Mouse (Mus musculus) heart, adult 2 months (tissue): ENCODE measurements around the gene Satb2. TPM values are rescaled to one million over a fixed set of nuclear protein-coding genes. Genes with fewer than 3 reads are reported as not detected.
"Not testable (repeated sequence)": the region's sequence is repeated elsewhere in the genome, so short reads cannot be mapped to it uniquely, and the experiment has no call there.

Source experiments
- DNase-seq, 2 experiments: peaks; one replicate each; pipeline ENCODE4 v3.0.0; 2021
- H3K27ac ChIP-seq: fragments of 200-600 bp; 2 replicates; pipeline ENCODE4 v1.8.1; 2022
- H3K27me3 ChIP-seq: fragments of 200-500 bp; 2 replicates; pipeline ENCODE4 v1.6.1; 2012; ENCODE audit warnings: mild to moderate bottlenecking, low read length, inconsistent platforms, mixed read lengths; ENCODE audit not compliant: control insufficient read depth, insufficient read depth
- H3K36me3 ChIP-seq: fragments of 200-500 bp; 2 replicates; pipeline ENCODE4 v1.6.1; 2012; ENCODE audit warnings: low read length, inconsistent platforms; ENCODE audit not compliant: control insufficient read depth, insufficient read depth
- H3K4me1 ChIP-seq: fragments of 200-500 bp; 2 replicates; pipeline ENCODE4 v1.6.1; 2011; ENCODE audit warnings: low read length; ENCODE audit not compliant: control insufficient read depth, insufficient read depth
- H3K4me3 ChIP-seq: fragments of 200-600 bp; 2 replicates; pipeline ENCODE4 v1.8.1; 2022
- H3K79me2 ChIP-seq: fragments of 200-500 bp; replicated peaks from 2 replicates; pipeline ENCODE4 v1.6.1; 2012; ENCODE audit warnings: mild to moderate bottlenecking, inconsistent platforms, low read length, moderate library complexity, mixed read lengths; ENCODE audit not compliant: control insufficient read depth, insufficient read depth
- H3K9ac ChIP-seq: fragments of 200-500 bp; 2 replicates; pipeline ENCODE4 v1.6.1; 2012; ENCODE audit warnings: low read depth, mild to moderate bottlenecking, control low read depth, inconsistent platforms, low read length, mixed read lengths
- CTCF ChIP-seq: fragments of 200-600 bp; IDR thresholded peaks from 2 replicates; pipeline ENCODE4 v1.8.1; 2022; ENCODE audit warnings: antibody characterized with exemption, mild to moderate bottlenecking, moderate library complexity
- EP300 ChIP-seq: fragments of 200-500 bp; IDR thresholded peaks from 2 replicates; pipeline ENCODE4 v1.6.1; 2011; ENCODE audit warnings: low read depth, low read length, control low read depth; ENCODE audit not compliant: insufficient read depth
- POLR2A ChIP-seq: fragments of 200-500 bp; IDR thresholded peaks from 2 replicates; pipeline ENCODE4 v1.6.1; 2011; ENCODE audit warnings: mild to moderate bottlenecking, low read depth, low read length, control low read depth; ENCODE audit not compliant: insufficient read depth
- WGBS: fragments of 180-500 bp; shearing (Covaris S2); methylation state at CpG from one replicate; pipeline ENCODE4 v1.1.7; 2018; 5-methylcytosine and 5-hydroxymethylcytosine counted together
- intact Hi-C: fragments of 180-260 bp; cut with DNase I; formaldehyde crosslinking; loops from one replicate; pipeline ENCODE4 v1.15.1; 2025
- polyA plus RNA-seq: library from polyadenylated mRNA; depleted of rRNA; stranded (reverse); fragments of >200 nt; gene quantifications from 2 replicates; pipeline ENCODE4 v1.2.3, GENCODE M21; 2012
- total RNA-seq, 2 experiments: library from RNA; stranded (reverse); gene quantifications; 2 replicates each; pipeline ENCODE4 v1.2.3; 2021

Gene Satb2
- total and polyA plus RNA-seq, 3 experiments, result 0.14 to 0.39 (median 0.25) TPM

GRCm38 (mm10) chr1:56806006-56806405 is 172.4 kb downstream of the Satb2 start:
- no peaks in the 10 kb centered on the region for H3K79me2 ChIP-seq
- H3K36me3 ChIP-seq, result no peaks in the 10 kb centered on the region
- H3K4me3 ChIP-seq, result no peak overlapping the region
- no peaks in the 10 kb centered on the region for H3K27me3 ChIP-seq
- H3K9ac ChIP-seq, result no peak overlapping the region
- DNase-seq, result no peak
- intact Hi-C loops, result no loop called here
- no peak overlapping the region for H3K27ac ChIP-seq
- 74% methylated on average over 5 of the region's 5 CpGs for WGBS
- no peak for TF ChIP-seq CTCF
- TF ChIP-seq EP300, result no peak
- no peak for TF ChIP-seq POLR2A
- H3K4me1 ChIP-seq, result no peaks in the 10 kb centered on the region

DNA sequence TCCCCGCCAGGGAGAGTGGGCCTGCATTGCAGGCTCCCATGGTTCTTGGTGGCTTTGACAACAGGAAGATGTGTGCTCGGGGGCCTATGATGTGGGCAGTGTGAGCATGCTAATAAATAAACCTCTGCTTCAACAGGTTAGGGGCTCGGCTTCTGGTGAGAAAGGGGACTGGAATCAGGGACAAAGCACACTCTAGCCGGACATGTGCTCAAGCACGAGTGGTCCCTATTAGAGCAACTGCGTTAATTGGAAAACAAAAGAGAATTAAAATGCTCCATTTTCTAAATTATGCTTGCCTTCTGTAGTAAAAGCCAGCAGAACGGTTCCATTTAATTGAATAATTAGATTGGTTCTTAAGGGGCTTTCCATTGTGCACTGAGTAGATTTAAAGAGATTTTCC is 177.8 kb downstream of the Satb2 start:
- TF ChIP-seq POLR2A (no peak), EP300 (no peak), CTCF (no peak)
- Histone ChIP-seq H3K9ac (no peak overlapping the region), H3K27me3 (no peaks in the 10 kb centered on the region), H3K79me2 (no peaks in the 10 kb centered on the region), H3K4me3 (no peak overlapping the region), H3K36me3 (no peaks in the 10 kb centered on the region), H3K4me1 (no peaks in the 10 kb centered on the region), H3K27ac (no peak overlapping the region)
- 88% methylated on average over 7 of the region's 7 CpGs for WGBS
- intact Hi-C loops, result no loop called here
- DNase-seq, result no peak

DNA sequence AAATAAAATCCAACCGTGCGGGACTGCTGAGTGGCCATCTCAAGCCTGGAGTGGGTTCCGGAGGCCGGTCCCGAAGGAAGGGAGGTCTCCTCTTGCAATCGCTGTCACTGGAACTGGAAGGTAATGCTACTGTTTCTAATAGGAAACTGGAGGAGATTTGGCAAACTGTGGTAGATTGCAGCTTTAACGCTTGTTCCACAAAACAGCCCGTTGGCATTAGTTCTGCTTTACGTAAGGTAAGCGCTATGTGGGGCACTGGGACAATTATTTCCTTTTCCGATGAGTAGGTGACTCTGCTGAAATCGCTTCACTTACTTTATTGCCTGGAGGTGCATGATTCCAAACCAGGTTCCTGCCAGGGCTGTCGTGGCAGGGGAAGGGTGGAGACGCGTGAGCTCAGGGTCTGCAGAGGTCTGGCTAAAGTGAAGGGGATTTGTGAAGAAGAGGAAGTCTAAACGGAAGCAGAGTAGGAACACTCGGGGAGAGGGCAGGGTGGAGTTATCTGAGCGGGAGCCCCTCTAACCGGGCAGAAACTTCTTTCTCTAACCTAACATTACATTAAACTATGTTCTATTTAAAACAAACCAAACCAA is 183.3 kb downstream of the Satb2 start:
- H3K27ac ChIP-seq, result no peak overlapping the region

GRCm38 (mm10) chr1:56789641-56790040 is 188.8 kb downstream of the Satb2 start:
- intact Hi-C loops, result no loop called here
- DNase-seq, result no peak
- no peak overlapping the region for H3K9ac ChIP-seq

More for the DNA sequence above, 183.3 kb downstream of the Satb2 start:
- no peaks in the 10 kb centered on the region for H3K36me3 ChIP-seq
- H3K4me1 ChIP-seq, result no peaks in the 10 kb centered on the region
- no peak for TF ChIP-seq CTCF
- no peak for TF ChIP-seq EP300
- no peak for TF ChIP-seq POLR2A
- H3K4me3 ChIP-seq, result no peak overlapping the region
- WGBS, result 57% methylated on average over 19 of the region's 19 CpGs
- intact Hi-C loops, result no loop called here
- H3K27me3 ChIP-seq, result no peaks in the 10 kb centered on the region
- DNase-seq, result no peak
- no peaks in the 10 kb centered on the region for H3K79me2 ChIP-seq
- no peak overlapping the region for H3K9ac ChIP-seq

GRCm38 (mm10) chr1:56782139-56782538 is 196.3 kb downstream of the Satb2 start:
- H3K9ac ChIP-seq, H3K27ac ChIP-seq, DNase-seq, H3K79me2 ChIP-seq, H3K4me3 ChIP-seq, H3K27me3 ChIP-seq, H3K4me1 ChIP-seq, intact Hi-C loops, H3K36me3 ChIP-seq: not testable (repeated sequence)
- 91% methylated on average over 13 of the region's 13 CpGs for WGBS

More at GRCm38 (mm10) chr1:56789641-56790040, 188.8 kb downstream of the Satb2 start:
- H3K4me3 ChIP-seq, result no peak overlapping the region
- WGBS, result 64% methylated on average over 2 of the region's 2 CpGs
- H3K27ac ChIP-seq, result no peak overlapping the region
- no peaks in the 10 kb centered on the region for H3K36me3 ChIP-seq
- no peaks in the 10 kb centered on the region for H3K79me2 ChIP-seq
- no peaks in the 10 kb centered on the region for H3K27me3 ChIP-seq
- TF ChIP-seq EP300 (no peak), CTCF (no peak), POLR2A (no peak)
- H3K4me1 ChIP-seq, result no peaks in the 10 kb centered on the region

DNA sequence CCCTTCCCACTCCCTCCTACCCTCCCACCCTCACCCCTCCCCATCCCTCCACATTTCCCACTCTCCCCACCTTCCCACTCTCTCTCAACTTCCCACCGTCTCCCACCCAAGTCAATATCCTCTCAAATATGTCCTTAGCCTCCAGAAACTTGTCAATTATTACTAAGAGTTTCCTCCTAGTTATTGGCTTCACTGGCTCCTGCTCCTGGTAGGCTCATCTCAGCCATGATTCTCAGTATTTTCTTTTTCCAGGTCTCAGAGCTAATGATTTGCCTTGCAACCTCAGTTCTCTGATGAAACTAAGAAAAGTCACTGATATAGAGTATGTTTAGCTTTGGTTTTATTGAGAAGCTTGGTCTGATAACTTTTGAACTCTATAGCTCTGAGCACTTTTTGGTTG is 214.2 kb downstream of the Satb2 start:
- no peak overlapping the region for H3K9ac ChIP-seq
- 85% methylated on average over 1 of the region's 1 CpGs for WGBS
- intact Hi-C loops, result no loop called here
- TF ChIP-seq POLR2A (no peak), EP300 (no peak), CTCF (no peak)
- H3K79me2 ChIP-seq, result no peaks in the 10 kb centered on the region
- H3K36me3 ChIP-seq, result no peaks in the 10 kb centered on the region
- no peaks in the 10 kb centered on the region for H3K27me3 ChIP-seq
- H3K4me1 ChIP-seq, result no peaks in the 10 kb centered on the region
- no peak overlapping the region for H3K4me3 ChIP-seq
- no peak for DNase-seq
- H3K27ac ChIP-seq, result no peak overlapping the region
